Mouse (Mus musculus): Measurements from ENCODE around the gene Gm8237. TPM values are rescaled to one million over a fixed set of nuclear protein-coding genes. Genes with fewer than 3 reads are reported as not detected.

The Gm8237 gene
- 0.15 and 0.31 TPM in 2 replicates for polyA plus RNA-seq (2021; fragmentation: Nextera tagmentation)
- long read RNA-seq, experiment 1, partial matches to known transcripts = 0 of 2 reads
- long read RNA-seq, experiment 1, other reads (novel, unspliced or antisense) = 2 of 2 reads
- long read RNA-seq, experiment 2 = 0 reads

DNA sequence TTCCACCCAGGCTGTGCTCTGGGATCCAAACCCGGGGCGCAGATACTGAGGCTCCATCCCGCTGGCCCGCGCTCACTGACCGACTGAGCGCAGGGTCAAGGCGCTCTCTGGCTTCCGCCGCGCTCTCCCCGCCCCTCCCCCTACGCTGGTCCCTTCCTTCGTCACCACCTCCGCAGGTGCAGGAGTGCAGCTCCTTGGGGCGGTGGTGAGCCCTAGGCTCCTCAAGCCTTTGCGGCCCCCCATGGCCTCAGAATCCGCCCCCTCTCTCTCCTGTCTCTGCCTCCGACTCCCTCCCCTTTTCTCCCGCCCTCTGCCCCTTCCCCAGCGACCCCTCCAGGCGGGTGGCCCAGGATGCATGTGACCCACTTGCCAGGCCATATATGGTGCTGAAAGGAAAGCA is at the start of gene Gm8237:
Gm8237 (minus strand) TSS at position 142 of the 400 bp plus-strand sequence.

DNA sequence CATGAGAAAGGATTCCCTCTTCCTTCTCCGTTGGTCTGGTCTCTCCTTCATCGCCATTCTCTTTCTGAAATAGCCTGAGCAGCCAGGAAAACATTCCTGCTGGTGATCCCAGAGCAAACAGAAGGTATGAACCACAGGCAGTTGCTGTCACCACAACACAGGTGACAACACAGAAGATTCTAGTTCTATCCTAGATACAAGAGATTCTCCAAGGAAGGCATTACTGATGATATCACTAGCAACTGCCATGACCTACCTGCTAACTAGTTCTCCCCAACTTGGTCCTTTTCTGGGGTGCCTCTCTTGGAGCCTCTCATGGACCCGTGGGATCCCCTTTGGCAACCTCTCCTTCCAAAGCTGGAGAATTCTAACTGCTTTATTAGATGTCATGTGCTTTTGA is 50.0 kb downstream of the Gm8237 start, which contains the start of gene Gm3424:
Gm3424 (minus strand) TSS at position 101 of the 400 bp plus-strand sequence.

Other genes starting within 250 kb of the Gm8237 start
- not detected in 2 replicates for gene Gm8265, start 247.4 kb downstream of the Gm8237 start, polyA plus RNA-seq (2021; fragmentation: Nextera tagmentation)
- gene Gm9603, start 192.9 kb downstream of the Gm8237 start, polyA plus RNA-seq (2021; fragmentation: Nextera tagmentation) = not detected in 2 replicates
- 0.10 and 0.20 TPM in 2 replicates for gene Gm3373, start 138.8 kb downstream of the Gm8237 start, polyA plus RNA-seq (2021; fragmentation: Nextera tagmentation)
- 0.41 and 1.2 TPM in 2 replicates for gene Gm3383, start 72.4 kb downstream of the Gm8237 start, polyA plus RNA-seq (2021; fragmentation: Nextera tagmentation)
- gene Gm3424, start 50.1 kb downstream of the Gm8237 start, polyA plus RNA-seq (2021; fragmentation: Nextera tagmentation) = not detected in 2 replicates
- 0.33 and 0.58 TPM in 2 replicates for gene Gm3248, start 81.4 kb upstream of the Gm8237 start, polyA plus RNA-seq (2021; fragmentation: Nextera tagmentation)
- gene Gm3453, start 98.8 kb upstream of the Gm8237 start, polyA plus RNA-seq (2021; fragmentation: Nextera tagmentation) = not detected in 2 replicates
- gene Gm6337, start 177.9 kb upstream of the Gm8237 start, polyA plus RNA-seq (2021; fragmentation: Nextera tagmentation) = not detected in 2 replicates
- not detected in 2 replicates for gene Gm8206, start 213.6 kb upstream of the Gm8237 start, polyA plus RNA-seq (2021; fragmentation: Nextera tagmentation)
- gene Gm3468, start 228.3 kb upstream of the Gm8237 start, polyA plus RNA-seq (2021; fragmentation: Nextera tagmentation) = 0.39 and 0.55 TPM in 2 replicates
- gene Gm3476, start 245.4 kb upstream of the Gm8237 start, polyA plus RNA-seq (2021; fragmentation: Nextera tagmentation) = not detected in 2 replicates